Mouse (Mus musculus) layer of hippocampus, postnatal 25 days (tissue): ENCODE results near the gene Ubr4. TPM values are rescaled to one million over a fixed set of nuclear protein-coding genes. Genes with fewer than 3 reads are reported as not detected.

ENCODE experiments used
- DNase-seq, 2 experiments: peaks; one replicate each; pipeline ENCODE4 v3.0.0; 2022; ENCODE audit warnings: mixed read lengths in 2 of 2, low spot score in 1 of 2; ENCODE audit errors: extremely low spot score in 1 of 2
- total RNA-seq, 2 experiments: library from RNA; stranded (reverse); gene quantifications; 2 replicates each; pipeline ENCODE4 v1.2.3; 2021

Gene Ubr4
- total RNA-seq, 2 experiments from 2014 or later, result 132 to 174 TPM

DNA sequence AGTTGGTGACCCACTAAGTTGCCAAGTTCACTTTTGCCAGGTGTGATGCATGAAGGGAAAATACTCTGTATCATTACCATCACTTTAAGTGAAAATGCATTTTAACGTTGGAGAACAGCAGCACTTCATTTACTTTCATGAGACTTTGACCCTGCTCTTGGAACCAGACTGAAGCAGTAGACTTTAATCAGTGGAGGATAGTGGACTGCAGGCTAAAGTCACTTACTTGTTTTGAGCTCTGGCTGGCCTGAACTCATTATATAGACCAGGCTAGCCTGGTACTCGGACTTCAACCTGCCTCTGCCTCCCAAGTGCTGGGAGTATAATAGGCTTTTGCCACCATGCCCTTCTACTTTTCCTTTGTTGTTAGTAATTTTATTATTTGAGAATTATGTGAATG, 70.9 kb downstream of the Ubr4 start:
- no peak for DNase-seq

- peak; percentile 35 to 54 for DNase-seq
Measured at GRCm38 (mm10) chr4:139430176-139430575, 77.8 kb downstream of the Ubr4 start.

DNA sequence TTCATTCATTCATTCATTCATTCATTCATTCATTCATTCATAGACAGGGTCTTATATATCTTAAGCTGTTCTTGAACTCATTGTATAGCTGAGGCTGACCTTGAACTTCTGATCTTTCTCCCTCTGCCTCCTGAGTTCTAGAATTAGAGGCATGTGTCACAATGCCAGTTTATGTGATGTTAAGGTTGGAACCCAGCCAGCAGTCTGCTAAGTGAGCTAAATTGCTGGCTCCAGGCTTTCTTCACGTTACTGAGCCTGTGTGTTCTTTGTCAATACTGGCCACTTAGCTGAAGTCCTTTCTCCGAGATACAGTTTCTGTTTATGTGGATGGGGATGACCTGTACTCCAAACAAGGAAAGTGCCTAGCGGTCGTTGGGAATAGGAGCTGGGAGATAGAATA, 78.5 kb downstream of the Ubr4 start:
- no peak for DNase-seq

DNA sequence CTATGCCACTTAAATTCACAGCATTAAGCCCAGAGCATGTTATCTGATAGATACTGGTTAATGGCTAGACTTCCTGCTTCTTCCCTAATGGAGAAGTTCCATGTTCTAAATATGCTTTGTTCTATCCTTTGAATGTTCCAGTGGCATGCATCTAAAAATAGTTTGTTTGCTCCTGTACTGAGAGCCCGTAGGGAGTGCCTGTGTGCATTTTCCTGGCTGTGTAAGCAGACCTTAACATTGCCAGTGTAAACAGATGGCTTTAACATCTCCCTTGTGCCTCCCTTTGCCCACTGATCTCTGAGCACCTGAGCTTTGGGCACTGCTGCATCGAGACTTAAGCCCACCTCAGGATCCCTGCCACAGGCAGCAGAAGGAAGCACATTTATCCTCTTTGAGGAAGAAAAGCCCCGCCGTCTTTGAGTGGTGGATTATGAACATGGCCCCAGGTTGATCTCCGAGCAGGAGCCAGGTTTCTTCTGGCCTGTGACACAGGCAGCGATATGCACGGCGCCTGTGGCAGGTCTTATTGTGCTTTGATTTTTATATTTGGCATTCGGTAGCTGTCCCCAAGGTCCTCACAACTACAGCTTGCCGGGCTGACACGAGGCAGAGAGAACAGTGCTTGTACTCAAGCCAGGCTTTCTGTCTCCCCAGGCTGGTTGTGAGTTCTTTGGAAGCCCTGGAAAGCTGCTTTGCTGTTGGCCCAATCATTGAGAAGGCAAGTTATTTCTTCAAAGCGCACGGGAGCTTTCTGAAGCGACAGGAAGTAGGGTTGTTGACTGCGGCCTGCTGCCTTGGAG, 80.8 kb downstream of the Ubr4 start:
- peak in 1 of 2 experiments; percentile 11 for DNase-seq

- no peak for DNase-seq
Measured at GRCm38 (mm10) chr4:139441244-139441643, 88.8 kb downstream of the Ubr4 start.

GRCm38 (mm10) chr4:139441806-139442205, 89.4 kb downstream of the Ubr4 start:
- no peak for DNase-seq

DNA sequence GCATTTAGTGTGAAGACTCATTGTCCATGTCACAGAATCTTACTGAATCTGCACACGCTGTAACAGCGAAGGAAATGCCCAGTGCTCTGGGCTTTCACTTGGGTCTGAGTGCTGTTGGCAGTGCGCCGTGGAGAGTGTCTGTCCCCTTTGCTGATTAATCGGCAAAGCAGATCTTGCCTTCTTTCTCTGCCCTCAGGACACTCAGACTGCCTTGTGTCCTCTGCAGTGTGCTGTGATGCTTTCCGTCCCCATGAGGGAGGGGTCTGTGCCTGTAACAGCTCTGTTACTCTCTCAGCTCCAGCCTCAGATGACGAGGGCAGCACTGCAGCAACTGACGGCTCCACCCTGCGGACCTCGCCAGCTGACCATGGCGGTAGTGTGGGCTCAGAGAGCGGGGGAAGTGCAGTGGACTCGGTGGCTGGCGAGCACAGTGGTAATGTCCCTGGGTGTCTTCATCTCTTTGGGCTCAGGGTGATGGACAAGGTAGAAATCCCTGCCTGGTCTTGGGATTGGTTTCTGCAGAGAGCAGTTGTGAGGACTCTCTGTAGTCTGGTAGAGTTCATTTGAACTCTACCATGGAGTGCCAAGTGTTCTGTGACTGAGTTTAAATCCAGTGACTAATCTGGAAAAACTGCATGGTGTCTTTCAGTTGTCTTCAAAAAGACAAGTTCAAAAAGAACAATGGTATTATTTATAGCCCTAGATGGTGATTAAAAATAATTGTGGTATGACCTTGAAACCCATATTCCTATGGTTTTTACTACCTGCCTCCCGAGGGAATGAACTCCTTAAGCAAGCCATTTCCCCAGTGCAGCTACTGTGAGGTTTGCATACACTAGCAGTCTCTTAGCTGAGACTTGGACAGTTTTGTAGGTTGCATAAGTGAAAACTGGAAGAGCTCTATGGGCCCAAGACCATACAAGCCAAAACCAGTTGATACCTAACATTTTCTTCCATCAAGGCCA, 90.3 kb downstream of the Ubr4 start:
- DNase-seq, result no peak

DNA sequence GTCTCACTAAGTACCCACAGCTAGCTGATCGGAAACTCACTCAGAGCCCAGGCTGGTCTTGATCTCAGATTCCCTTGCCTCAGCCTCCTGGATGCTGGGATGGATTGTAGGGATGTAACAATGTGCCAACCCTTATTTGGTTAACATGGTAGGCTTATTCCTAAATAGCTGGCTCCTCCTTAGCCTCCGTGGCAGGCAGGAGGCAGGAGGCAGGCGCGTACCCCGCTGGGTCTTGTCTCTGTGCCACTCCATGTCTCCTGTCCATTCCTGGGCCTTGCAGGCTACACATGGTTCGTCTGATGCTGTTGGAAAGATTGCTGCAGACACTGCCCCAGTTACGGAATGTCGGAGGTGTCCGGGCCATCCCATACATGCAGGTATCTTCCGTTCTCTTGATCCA, 91.9 kb downstream of the Ubr4 start:
- no peak for DNase-seq

DNA sequence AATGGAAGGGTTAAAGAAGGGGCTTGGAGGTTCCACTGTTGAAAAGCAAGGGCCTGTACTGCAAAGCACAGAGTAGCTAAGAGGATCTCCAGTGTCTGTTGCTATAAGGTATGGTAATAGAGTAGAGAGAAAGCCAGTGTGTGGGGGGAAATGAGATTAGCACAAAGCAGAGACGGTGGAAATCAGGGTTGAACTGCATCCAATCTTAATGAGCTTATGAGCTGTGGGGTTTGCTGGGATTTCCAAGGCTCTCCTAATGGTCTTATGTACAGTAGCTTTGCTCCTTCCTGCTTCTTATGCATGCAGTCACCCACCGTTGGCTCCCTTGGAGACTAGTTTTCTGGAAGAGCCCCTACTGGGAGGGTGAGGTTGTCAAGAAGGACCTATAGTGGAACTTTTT, 93.8 kb downstream of the Ubr4 start:
- no peak for DNase-seq

DNA sequence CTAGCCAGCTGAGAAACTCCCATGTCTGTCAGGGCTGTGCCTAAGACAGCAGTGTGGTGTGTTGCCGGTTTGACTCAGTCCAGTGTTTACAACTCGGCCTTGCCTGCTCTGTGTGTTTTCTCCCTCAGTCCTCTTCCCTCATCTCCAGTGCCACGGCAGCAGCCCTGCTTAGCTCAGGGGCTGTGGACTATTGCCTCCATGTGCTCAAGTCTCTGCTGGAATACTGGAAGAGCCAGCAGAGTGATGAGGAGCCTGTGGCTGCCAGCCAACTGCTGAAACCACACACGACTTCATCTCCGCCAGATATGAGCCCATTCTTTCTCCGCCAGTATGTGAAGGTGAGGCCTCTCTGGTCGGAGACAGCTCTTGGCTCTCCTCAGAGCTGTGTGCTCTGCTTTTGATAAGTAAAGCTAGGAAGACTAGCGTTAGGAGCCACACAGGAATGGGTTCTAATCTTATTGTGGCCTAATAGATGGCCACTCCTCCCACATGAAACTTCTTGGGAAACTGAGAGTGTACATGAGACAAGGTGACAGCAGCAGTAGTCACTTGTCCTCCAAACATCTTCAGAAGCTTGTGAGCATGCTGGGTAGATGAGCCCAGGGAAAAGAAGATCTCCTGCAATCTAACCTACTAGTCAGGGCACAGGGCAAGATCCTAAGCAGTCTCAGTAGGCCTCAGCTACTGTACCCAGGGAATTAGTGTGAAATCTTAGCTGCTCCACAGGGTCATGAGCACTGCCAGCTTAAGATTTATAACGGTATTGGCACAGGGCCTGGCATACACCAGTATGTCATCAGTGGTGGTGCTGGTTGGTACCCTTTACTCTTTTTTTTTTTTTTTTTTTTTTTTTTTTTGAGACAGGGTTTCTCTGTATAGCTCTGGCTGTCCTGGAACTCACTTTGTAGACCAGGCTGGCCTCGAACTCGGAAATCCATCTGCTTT, 94.6 kb downstream of the Ubr4 start:
- DNase-seq, result no peak

GRCm38 (mm10) chr4:139452944-139453700, 100.7 kb downstream of the Ubr4 start:
- no peak for DNase-seq

DNA sequence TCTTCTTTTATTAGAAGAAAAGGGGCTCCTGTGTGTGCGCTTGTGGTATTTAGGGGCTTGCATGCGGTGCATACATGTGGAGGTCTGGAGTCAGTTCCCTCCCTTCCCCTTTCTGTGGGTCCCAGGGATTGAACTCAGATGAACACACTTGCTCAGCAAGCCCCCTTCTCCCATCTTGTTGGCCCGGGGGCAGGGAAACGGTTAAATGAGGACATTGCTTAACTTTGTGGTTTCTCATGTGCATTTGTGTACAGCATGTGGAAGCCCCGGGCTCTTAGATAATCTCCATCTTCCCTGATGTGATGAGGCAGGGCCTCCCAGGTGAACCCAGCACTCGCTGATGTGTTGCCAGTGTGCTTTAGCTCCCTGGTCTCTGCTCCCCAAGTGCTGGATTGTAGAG, 101.9 kb downstream of the Ubr4 start:
- no peak for DNase-seq

DNA sequence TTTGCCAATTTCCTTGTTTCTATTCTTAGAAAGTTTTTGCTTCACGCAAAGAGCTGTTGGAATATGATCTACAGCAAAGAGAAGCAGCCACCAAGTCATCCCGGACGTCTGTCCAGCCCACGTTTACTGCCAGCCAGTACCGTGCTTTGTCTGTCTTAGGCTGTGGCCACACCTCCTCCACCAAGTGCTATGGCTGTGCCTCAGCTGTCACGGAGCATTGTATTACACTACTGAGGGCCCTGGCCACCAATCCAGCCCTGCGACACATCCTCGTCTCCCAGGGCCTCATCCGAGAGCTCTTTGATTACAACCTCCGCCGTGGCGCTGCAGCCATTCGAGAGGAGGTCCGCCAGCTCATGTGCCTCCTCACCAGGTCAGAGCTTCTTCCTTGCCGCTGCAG, 107.6 kb downstream of the Ubr4 start:
- DNase-seq, result no peak

DNA sequence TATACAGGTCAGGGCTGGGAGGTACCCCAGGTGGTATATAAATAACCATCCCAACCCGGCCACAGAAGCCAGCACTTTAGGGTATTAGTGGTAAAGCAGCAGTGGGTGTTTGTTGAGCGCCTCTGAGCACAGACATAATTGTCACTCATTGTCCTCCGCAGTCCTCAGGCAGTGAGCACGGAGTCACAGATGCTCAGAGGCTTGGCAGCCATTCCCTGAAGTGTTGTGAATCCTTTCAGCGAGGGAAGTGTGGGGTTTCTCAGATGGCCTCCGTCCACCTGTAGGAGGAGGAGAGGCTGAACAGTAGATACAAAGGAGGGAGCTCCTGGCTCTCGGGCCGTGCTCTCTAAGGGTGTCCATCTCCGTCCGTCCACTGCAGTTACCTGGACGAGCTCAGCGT, 111.8 kb downstream of the Ubr4 start:
- no peak for DNase-seq

DNA sequence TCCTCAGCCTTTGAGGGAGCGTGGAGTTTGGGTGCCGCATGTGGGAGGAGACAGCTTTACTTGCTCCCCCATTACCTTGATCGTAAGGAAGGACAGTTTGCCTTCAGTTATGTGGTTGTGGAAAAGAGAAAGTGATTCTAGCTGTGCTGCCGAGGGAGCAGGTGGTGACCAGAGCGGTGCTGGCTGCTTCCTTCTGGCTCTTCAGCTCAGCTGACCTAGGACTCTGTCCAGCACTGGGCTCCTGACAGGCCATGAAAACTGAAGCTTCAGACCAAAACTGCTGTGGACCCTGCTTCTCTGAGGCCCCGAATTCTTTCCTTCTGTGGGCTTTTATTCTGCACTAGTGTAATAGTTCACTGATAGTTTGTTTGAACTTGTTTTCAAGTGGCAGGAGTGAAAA, 114.1 kb downstream of the Ubr4 start:
- no peak for DNase-seq

- peak; percentile 59 to 82 for DNase-seq
Measured at GRCm38 (mm10) chr4:139470198-139470597, 117.8 kb downstream of the Ubr4 start.

DNA sequence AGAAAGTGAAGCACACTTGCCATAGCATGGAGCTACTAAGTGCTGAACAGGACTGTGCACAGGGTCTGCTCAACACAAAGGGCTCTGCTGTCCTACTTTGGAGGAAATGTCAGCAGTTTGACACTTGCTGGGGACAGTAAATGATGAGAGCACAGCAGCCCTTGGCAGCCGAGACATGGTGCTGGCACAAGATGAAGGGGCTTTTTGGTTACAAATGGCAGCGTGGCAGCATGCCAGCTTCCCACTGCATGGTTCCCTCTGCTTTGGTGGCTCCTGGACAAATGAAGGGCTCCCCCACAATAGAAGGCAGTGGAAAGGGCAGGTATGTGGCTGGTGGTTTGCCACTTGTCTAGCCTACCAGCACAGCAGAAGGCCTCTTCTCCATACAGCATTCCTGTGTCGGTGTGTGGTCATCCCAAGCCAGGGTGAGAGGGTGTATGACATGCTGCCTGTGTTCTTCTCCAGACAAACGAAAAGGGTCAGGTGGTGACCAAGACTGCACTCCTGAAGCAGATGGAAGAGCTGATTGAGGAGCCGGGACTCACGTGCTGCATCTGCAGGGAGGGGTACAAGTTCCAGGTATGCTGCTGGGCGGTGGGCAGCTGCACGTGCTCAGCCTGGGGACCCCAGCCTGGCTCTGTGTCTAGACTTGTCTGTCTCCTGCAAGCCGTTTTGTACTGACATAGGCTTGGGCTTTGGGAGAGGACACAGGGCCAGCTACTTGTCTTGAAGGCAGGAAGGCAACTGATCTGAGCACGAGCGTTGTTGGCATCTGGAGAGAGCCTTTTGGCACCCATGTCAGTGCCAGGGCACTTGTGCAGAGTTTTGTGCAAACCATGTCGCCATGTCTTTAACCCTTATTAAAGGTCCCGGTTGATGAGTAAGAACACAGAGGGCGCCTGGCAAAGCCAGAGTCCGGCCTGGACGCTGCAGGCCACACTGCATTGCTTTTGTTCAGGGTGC, 124.5 kb downstream of the Ubr4 start:
- no peak for DNase-seq

GRCm38 (mm10) chr4:139477983-139478382, 125.6 kb downstream of the Ubr4 start:
- DNase-seq, result no peak

DNA sequence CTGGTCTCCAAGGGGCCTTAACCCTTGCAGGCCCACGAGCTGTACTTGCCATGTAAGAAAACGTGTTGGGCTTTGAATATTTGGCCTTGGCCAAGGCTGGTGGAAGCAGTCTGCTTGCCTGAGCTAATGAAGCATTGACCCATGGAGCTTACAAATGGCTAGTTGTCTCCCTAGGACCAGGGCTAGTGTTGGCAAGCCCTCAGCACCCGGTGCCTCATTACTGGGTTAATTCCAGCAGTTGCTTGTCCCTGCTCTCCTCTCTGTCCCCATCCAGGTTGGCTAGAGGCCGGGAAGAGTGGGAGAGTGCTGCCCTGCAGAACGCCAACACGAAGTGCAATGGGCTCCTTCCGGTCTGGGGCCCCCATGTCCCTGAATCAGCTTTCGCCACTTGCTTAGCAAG, 126.8 kb downstream of the Ubr4 start:
- no peak for DNase-seq
